Mouse (Mus musculus) liver, embryonic 12.5 days (tissue): ENCODE measurements around the gene Ms4a4a. TPM values are rescaled to one million over a fixed set of nuclear protein-coding genes. Genes with fewer than 3 reads are reported as not detected.

Source experiments
- polyA plus RNA-seq: library from polyadenylated mRNA; unstranded; fragments of >200 nt; fragmentation: Nextera tagmentation; extraction: Ambion mirVana; gene quantifications from 2 replicates; pipeline ENCODE4 v1.2.1, GENCODE M21; 2016

Ms4a4a gene
- polyA plus RNA-seq, 1 experiment from 2014 or later = 1.3 TPM

Other genes with a start within 250 kb of the Ms4a4a start
- not detected in 2 replicates for gene 1700017D01Rik, start 244.6 kb upstream of the Ms4a4a start, polyA plus RNA-seq
- gene 1700025F22Rik, start 210.2 kb upstream of the Ms4a4a start, polyA plus RNA-seq = not detected in 2 replicates
- gene Ms4a13, start 178.8 kb upstream of the Ms4a4a start, polyA plus RNA-seq = not detected in 2 replicates
- not detected in 2 replicates for gene Ms4a12, start 143.1 kb upstream of the Ms4a4a start, polyA plus RNA-seq
- gene Ms4a1, start 109.3 kb upstream of the Ms4a4a start, polyA plus RNA-seq = not detected in 2 replicates
- not detected in 2 replicates for gene Ms4a5, start 91.7 kb upstream of the Ms4a4a start, polyA plus RNA-seq
- gene Ms4a14, start 61.1 kb upstream of the Ms4a4a start, polyA plus RNA-seq = not detected in 2 replicates
- gene Ms4a7, start 39.4 kb upstream of the Ms4a4a start, polyA plus RNA-seq = 0.48 and 1.7 TPM in 2 replicates
- gene Ms4a4c, start 29.2 kb downstream of the Ms4a4a start, polyA plus RNA-seq = 0.26 and 0.31 TPM in 2 replicates
- not detected in 2 replicates for gene Ms4a4b, start 68.0 kb downstream of the Ms4a4a start, polyA plus RNA-seq
- gene Ms4a6c, start 93.8 kb downstream of the Ms4a4a start, polyA plus RNA-seq = 3.2 and 3.4 TPM in 2 replicates
- not detected in 2 replicates for gene Gm8369, start 110.4 kb downstream of the Ms4a4a start, polyA plus RNA-seq
- gene Ms4a6b, start 141.0 kb downstream of the Ms4a4a start, polyA plus RNA-seq = 1.3 and 2.1 TPM in 2 replicates
- gene Ms4a4d, start 161.3 kb downstream of the Ms4a4a start, polyA plus RNA-seq = 0.31 and 0.38 TPM in 2 replicates
- 2.4 and 2.7 TPM in 2 replicates for gene Ms4a6d, start 229.3 kb downstream of the Ms4a4a start, polyA plus RNA-seq
- 0.20 and 0.52 TPM in 2 replicates for gene Ms4a2, start 248.2 kb downstream of the Ms4a4a start, polyA plus RNA-seq